In the genomic region with DNA sequence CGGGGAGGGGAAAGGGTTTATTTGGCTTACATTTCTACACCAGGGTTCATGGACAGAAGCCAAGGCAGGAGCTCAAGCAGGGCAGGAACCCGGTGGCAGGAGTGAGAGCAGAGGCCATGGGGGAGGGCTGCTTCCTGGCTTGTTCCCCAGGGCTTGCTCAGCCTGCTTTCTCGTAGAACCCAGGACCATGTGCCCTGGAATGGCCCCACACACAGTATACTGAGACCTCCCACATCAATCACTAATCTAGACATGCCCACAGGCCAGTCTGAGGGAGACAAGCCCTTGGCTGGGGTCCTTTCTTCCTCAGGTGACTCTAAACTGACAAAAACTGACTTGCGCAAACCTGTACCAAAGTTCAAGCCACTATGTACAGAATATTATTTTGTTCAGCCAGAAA, we compare ENCODE assay signal across 28 mouse cellular contexts. TPM values are rescaled to one million over a fixed set of nuclear protein-coding genes. Genes with fewer than 3 reads are reported as not detected.
DNase-seq lines count a peak whose midpoint lies in the region; ATAC-seq and TF ChIP-seq lines count a peak whose summit lies in the region.
"Had no signal": no experiment of that assay in that cellular context is flagged by ENCODE, and none has a peak within 500 bp of the region (broad histone marks: within the 10 kb centered on the region; RNA-seq: fewer than 3 reads in every experiment).

No protein-coding gene starts in this region.

- TF ChIP-seq CTCF in kidney, adult 2 months (conservative IDR thresholded peaks at IDR 0.05; ENCODE audit: insufficient read depth, insufficient read length, low read depth, low read length) = no peak
- no peak for TF ChIP-seq CTCF in liver, postnatal 0 days (IDR thresholded peaks at IDR 0.05; ENCODE audit: low read depth)

- no peak overlapping the region for H3K9ac ChIP-seq in forebrain, embryonic 16.5 days (replicated peaks; ENCODE audit: low read depth, low read length)
- H3K9ac ChIP-seq in kidney, embryonic 14.5 days (ENCODE audit: low read depth, low read length) = no peak overlapping the region
- H3K9ac ChIP-seq in liver, embryonic 15.5 days = no peak overlapping the region
- no peak overlapping the region for H3K9ac ChIP-seq in liver, postnatal 0 days (replicated peaks)
- H3K9ac ChIP-seq: embryonic facial prominence, embryonic 12.5 days; forebrain, embryonic 12.5 days; heart, embryonic 12.5 days; liver, embryonic 13.5 days; lung, embryonic 15.5 days; neural tube, embryonic 12.5 days had no signal

- WGBS in forebrain, embryonic 10.5 days = 65% methylated on average over 4 of the region's 4 CpGs
- WGBS in forebrain, embryonic 16.5 days = 60% methylated on average over 4 of the region's 4 CpGs
- WGBS in kidney, adult 2 months = 24% methylated on average over 4 of the region's 4 CpGs
- WGBS in kidney, embryonic 14.5 days = 41% methylated on average over 4 of the region's 4 CpGs
- WGBS in liver, embryonic 15.5 days (ENCODE audit: insufficient replicate concordance) = 32% methylated on average over 4 of the region's 4 CpGs
- WGBS in liver, postnatal 0 days (ENCODE audit: insufficient replicate concordance) = 43% methylated on average over 4 of the region's 4 CpGs

- H3K36me3 ChIP-seq in forebrain, embryonic 10.5 days (replicated peaks) = no peaks in the 10 kb centered on the region
- H3K36me3 ChIP-seq in forebrain, embryonic 16.5 days (ENCODE audit: control insufficient read depth, insufficient read depth) = no peaks in the 10 kb centered on the region
- no peaks in the 10 kb centered on the region for H3K36me3 ChIP-seq in kidney, adult 2 months (ENCODE audit: control insufficient read depth, insufficient read depth, low read length)
- no peaks in the 10 kb centered on the region for H3K36me3 ChIP-seq in kidney, embryonic 14.5 days (ENCODE audit: control insufficient read depth, insufficient read depth, low read length)
- no peaks in the 10 kb centered on the region for H3K36me3 ChIP-seq in liver, embryonic 15.5 days (replicated peaks)
- H3K36me3 ChIP-seq in liver, postnatal 0 days (replicated peaks; ENCODE audit: insufficient read depth, low read length) = 0 out of 2 replicates have a peak, but pooled peaks cover 2% of the 10 kb centered on the region
- H3K36me3 ChIP-seq: embryonic facial prominence, embryonic 12.5 days; forebrain, embryonic 12.5 days; heart, embryonic 12.5 days; hindbrain, embryonic 10.5 days; liver, embryonic 13.5 days; lung, embryonic 15.5 days; neural tube, embryonic 12.5 days had no signal

- peak overlapping the region; percentile 53; the same call in 1 of the 2 replicates for H3K27ac ChIP-seq in forebrain, embryonic 10.5 days
- no peak overlapping the region for H3K27ac ChIP-seq in forebrain, embryonic 16.5 days (ENCODE audit: low read length)
- H3K27ac ChIP-seq in kidney, adult 2 months (ENCODE audit: insufficient read depth, low read depth, low read length) = no peak overlapping the region
- no peak overlapping the region for H3K27ac ChIP-seq in kidney, embryonic 14.5 days (ENCODE audit: low read depth, low read length)
- H3K27ac ChIP-seq in liver, embryonic 15.5 days (replicated peaks) = no peak overlapping the region; the same call in 1 of the 2 replicates
- peak overlapping the region; percentile 64 for H3K27ac ChIP-seq in liver, postnatal 0 days (ENCODE audit: low read depth)
- H3K27ac ChIP-seq: embryonic facial prominence, embryonic 12.5 days; forebrain, embryonic 12.5 days; hindbrain, embryonic 10.5 days; kidney, postnatal 0 days; liver, embryonic 13.5 days; lung, embryonic 15.5 days; neural tube, embryonic 12.5 days had no signal

- no peak for TF ChIP-seq POLR2A in kidney, adult 2 months (IDR thresholded peaks at IDR 0.05; ENCODE audit: low read depth, low read length)

- no peaks in the 10 kb centered on the region for H3K27me3 ChIP-seq in forebrain, embryonic 10.5 days (ENCODE audit: poor library complexity, severe bottlenecking)
- no peaks in the 10 kb centered on the region for H3K27me3 ChIP-seq in forebrain, embryonic 16.5 days (replicated peaks; ENCODE audit: control insufficient read depth, insufficient read depth, low read length)
- no peaks in the 10 kb centered on the region for H3K27me3 ChIP-seq in kidney, adult 2 months (replicated peaks; ENCODE audit: control insufficient read depth, insufficient read depth, low read length)
- H3K27me3 ChIP-seq in kidney, embryonic 14.5 days (ENCODE audit: control insufficient read depth, insufficient read depth, low read length) = no peaks in the 10 kb centered on the region; the same call in 1 of the 2 replicates
- H3K27me3 ChIP-seq in liver, embryonic 15.5 days = no peaks in the 10 kb centered on the region
- H3K27me3 ChIP-seq in liver, postnatal 0 days (ENCODE audit: insufficient read depth, low read length) = no peaks in the 10 kb centered on the region
- H3K27me3 ChIP-seq: CH12.LX; embryonic facial prominence, embryonic 12.5 days; forebrain, embryonic 12.5 days; heart, embryonic 12.5 days; liver, embryonic 13.5 days; lung, embryonic 15.5 days; neural tube, embryonic 12.5 days had no signal

- no peak for ATAC-seq in forebrain, embryonic 16.5 days
- ATAC-seq in kidney, embryonic 14.5 days (ENCODE audit: low FRiP score, low TSS enrichment) = no peak
- peak; percentile 51; the same call in 1 of the 2 replicates for ATAC-seq in liver, embryonic 15.5 days (ENCODE audit: insufficient read depth)
- ATAC-seq in liver, postnatal 0 days = peak; percentile 84
- ATAC-seq: activated CD4-positive, CD25-positive, alpha-beta regulatory T cell, adult 4 months; hindbrain, embryonic 16.5 days had no signal

- no peak for DNase-seq in forebrain, embryonic 10.5 days (ENCODE audit: extremely low spot score, low spot score)
- peak; percentile 75 for DNase-seq in kidney, adult 2 months
- DNase-seq in liver = no peak
- peak; percentile 47 for DNase-seq in liver, postnatal 0 days
- DNase-seq in gastrocnemius, postnatal 25 days = no peak
- DNase-seq: adrenal gland, adult 8-10 months; cerebellum, adult 8-10 months; cerebellum, postnatal 36 days; gastrocnemius, postnatal 14 days; heart, adult 18-20 months; liver, embryonic 13.5 days; thymus, adult 2 months; thymus, postnatal 36 days had no signal

- H3K9me3 ChIP-seq in forebrain, embryonic 10.5 days = no peaks in the 10 kb centered on the region
- H3K9me3 ChIP-seq in forebrain, embryonic 16.5 days (ENCODE audit: control insufficient read depth, low read length) = no peaks in the 10 kb centered on the region
- H3K9me3 ChIP-seq in kidney, embryonic 14.5 days (ENCODE audit: control insufficient read depth, low read length) = no peaks in the 10 kb centered on the region
- H3K9me3 ChIP-seq in liver, embryonic 15.5 days (replicated peaks) = no peaks in the 10 kb centered on the region
- no peaks in the 10 kb centered on the region for H3K9me3 ChIP-seq in liver, postnatal 0 days (ENCODE audit: low read length)
- H3K9me3 ChIP-seq: embryonic facial prominence, embryonic 12.5 days; forebrain, embryonic 12.5 days; heart, embryonic 12.5 days; hindbrain, embryonic 10.5 days; liver, embryonic 13.5 days; lung, embryonic 15.5 days; neural tube, embryonic 12.5 days had no signal

- H3K4me2 ChIP-seq in forebrain, embryonic 16.5 days (ENCODE audit: low read length) = no peak overlapping the region
- no peak overlapping the region for H3K4me2 ChIP-seq in kidney, embryonic 14.5 days (replicated peaks; ENCODE audit: low read depth, low read length)
- no peak overlapping the region for H3K4me2 ChIP-seq in liver, embryonic 15.5 days
- H3K4me2 ChIP-seq in liver, postnatal 0 days (ENCODE audit: low read depth, low read length) = peak overlapping the region; percentile 36; the same call in 1 of the 2 replicates
- H3K4me2 ChIP-seq: embryonic facial prominence, embryonic 12.5 days; forebrain, embryonic 12.5 days; heart, embryonic 12.5 days; liver, embryonic 13.5 days; lung, embryonic 15.5 days; midbrain, embryonic 11.5 days; neural tube, embryonic 12.5 days had no signal

- no peak for TF ChIP-seq EP300 in liver, postnatal 0 days (IDR thresholded peaks at IDR 0.05; ENCODE audit: low read depth)

- peaks cover 40% of the 10 kb centered on the region for H3K4me1 ChIP-seq in forebrain, embryonic 10.5 days
- 0 out of 2 replicates have a peak, but pooled peaks cover 7% of the 10 kb centered on the region for H3K4me1 ChIP-seq in forebrain, embryonic 16.5 days (replicated peaks; ENCODE audit: control insufficient read depth, insufficient read depth, low read length)
- peaks cover 8% of the 10 kb centered on the region; the same call in 1 of the 2 replicates for H3K4me1 ChIP-seq in kidney, adult 2 months (ENCODE audit: control insufficient read depth, insufficient read depth, low read length)
- H3K4me1 ChIP-seq in kidney, embryonic 14.5 days (ENCODE audit: control insufficient read depth, insufficient read depth, low read length) = peaks cover 9% of the 10 kb centered on the region; the same call in 1 of the 2 replicates
- peaks cover 13% of the 10 kb centered on the region for H3K4me1 ChIP-seq in liver, embryonic 15.5 days (replicated peaks)
- H3K4me1 ChIP-seq in liver, postnatal 0 days (ENCODE audit: insufficient read depth) = peaks cover 22% of the 10 kb centered on the region

- no peak overlapping the region for H3K4me3 ChIP-seq in forebrain, embryonic 10.5 days
- no peak overlapping the region for H3K4me3 ChIP-seq in forebrain, embryonic 16.5 days (replicated peaks; ENCODE audit: low read length)
- no peak overlapping the region for H3K4me3 ChIP-seq in kidney, adult 2 months (ENCODE audit: insufficient read depth, low read depth, low read length)
- H3K4me3 ChIP-seq in kidney, embryonic 14.5 days (ENCODE audit: low read length) = no peak overlapping the region
- H3K4me3 ChIP-seq in liver, embryonic 15.5 days (replicated peaks) = no peak overlapping the region
- H3K4me3 ChIP-seq in liver, postnatal 0 days (ENCODE audit: low read depth, low read length) = no peak overlapping the region
- H3K4me3 ChIP-seq: embryonic facial prominence, embryonic 12.5 days; forebrain, embryonic 12.5 days; heart, embryonic 12.5 days; hindbrain, embryonic 10.5 days; liver, embryonic 13.5 days; lung, embryonic 15.5 days; myocyte; neural tube, embryonic 12.5 days had no signal

RNA-seq across cellular contexts. Expression of gene Cradd, which starts 19.7 kb away (rescaled TPM):
- 11.6 and 13.2 TPM in 2 replicates for polyA plus RNA-seq in forebrain, embryonic 10.5 days (2016; fragmentation: Nextera tagmentation; extraction: Ambion mirVana)
- 8.3 and 10.4 TPM in 2 replicates for polyA plus RNA-seq in forebrain, embryonic 16.5 days (2015; fragmentation: Nextera tagmentation; extraction: Ambion mirVana)
- 20.0 and 22.5 TPM in 2 replicates for polyA plus RNA-seq in kidney, adult 2 months (2012; rRNA removed)
- 10.2 and 13.0 TPM in 2 replicates for polyA plus RNA-seq in kidney, embryonic 14.5 days (2014; fragmentation: Nextera tagmentation; extraction: Ambion mirVana)
- 3.6 and 4.2 TPM in 2 replicates for polyA plus RNA-seq in liver, embryonic 15.5 days (2015; fragmentation: Nextera tagmentation; extraction: Ambion mirVana)
- polyA plus RNA-seq in liver, postnatal 0 days (2015; fragmentation: Nextera tagmentation; extraction: Ambion mirVana) = 6.5 and 8.4 TPM in 2 replicates
- total RNA-seq in gastrocnemius, postnatal 25 days (2021) = 1 to 10 TPM; 8.3 to 8.5 TPM

Comparison
In these comparisons a context has a peak if more than half of its experiments do, and no peak if none do; other contexts are left out.
1. DNase-seq: peak in kidney, adult 2 months (single experiment) and liver, postnatal 0 days (single experiment); none in forebrain, embryonic 10.5 days (single experiment), liver (single experiment) and gastrocnemius, postnatal 25 days (single experiment).
2. H3K27ac ChIP-seq: peak in forebrain, embryonic 10.5 days (single experiment) and liver, postnatal 0 days (single experiment); none in forebrain, embryonic 16.5 days (single experiment), kidney, adult 2 months (single experiment), kidney, embryonic 14.5 days (single experiment) and liver, embryonic 15.5 days (single experiment).
3. ATAC-seq: peak in liver, embryonic 15.5 days (single experiment) and liver, postnatal 0 days (single experiment); none in forebrain, embryonic 16.5 days (single experiment) and kidney, embryonic 14.5 days (single experiment).